Mouse (Mus musculus) brain, embryonic 18.5 days (tissue): Measurements from ENCODE around the gene Ccdc17.

ENCODE experiments used
- DNase-seq: peaks from one replicate; pipeline ENCODE4 v3.0.0-alpha.2; 2012; ENCODE audit warnings: low read depth, low spot score

Gene Ccdc17

GRCm38 (mm10) chr4:116644326-116644725 lies 47.9 kb downstream of the Ccdc17 start:
- no peak for DNase-seq

DNA sequence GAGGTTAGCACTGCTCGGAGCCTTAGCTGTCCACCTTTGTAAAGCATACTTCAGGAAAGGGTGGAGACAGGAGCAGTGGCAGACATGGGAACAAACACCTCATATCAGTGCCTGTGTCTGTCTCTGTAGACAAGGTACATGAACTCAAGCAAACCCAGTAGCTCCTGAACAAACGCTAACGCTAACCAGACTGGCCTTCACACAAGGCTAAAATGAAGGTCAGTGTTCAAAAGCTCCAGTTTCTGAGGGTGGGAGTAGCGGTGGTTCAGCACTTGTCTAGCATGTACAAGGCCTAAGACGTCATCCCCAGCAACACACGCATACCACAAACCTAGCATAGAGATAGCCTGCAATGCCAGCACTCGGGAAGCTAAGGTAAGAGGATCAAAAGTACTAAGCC lies 49.2 kb downstream of the Ccdc17 start:
- no peak for DNase-seq

GRCm38 (mm10) chr4:116649411-116649810 lies 53.0 kb downstream of the Ccdc17 start:
- DNase-seq, result no peak
